Mouse (Mus musculus): ENCODE measurements around the gene Fcer2a. TPM values are rescaled to one million over a fixed set of nuclear protein-coding genes. Genes with fewer than 3 reads are reported as not detected.

The Fcer2a gene
- polyA plus RNA-seq, 1 experiment from 2014 or later, result 0.24 TPM

GRCm38 (mm10) chr8:3671980-3672491, 21.9 kb downstream of the Fcer2a start, which contains the start of gene Fcor:
Fcor (minus strand) TSS chr8:3672362.
- Histone ChIP-seq H3K4me2 (ENCODE audit: low read depth, severe bottlenecking) (peak within 1 kb of the TSS; percentile 69), H3K27ac (replicated peaks; ENCODE audit: low read depth, low read length) (no peak within 1 kb of the TSS), H3K27me3 (ENCODE audit: control insufficient read depth, insufficient read depth, low read length) (no peaks in the 10 kb centered on the region), H3K4me1 (ENCODE audit: control insufficient read depth, insufficient read depth, low read length) (no peaks in the 10 kb centered on the region), H3K4me3 (ENCODE audit: low read depth, low read length) (peak within 1 kb of the TSS; percentile 38), H3K9me3 (ENCODE audit: control insufficient read depth, low read length) (no peaks in the 10 kb centered on the region), H3K36me3 (ENCODE audit: control insufficient read depth, insufficient read depth, low read length) (no peaks in the 10 kb centered on the region), H3K9ac (ENCODE audit: low read length) (peak within 1 kb of the TSS; percentile 47)
- ATAC-seq (ENCODE audit: insufficient number of reproducible peaks, low FRiP score, low TSS enrichment, low read depth) (peak; percentile 83), DNase-seq (ENCODE audit: low spot score) (peak; percentile 91)
- WGBS, result 0% methylated on average over 23 of the region's 23 CpGs

- H3K4me3 ChIP-seq (ENCODE audit: low read depth, low read length), result no peak overlapping the region
- H3K4me1 ChIP-seq (ENCODE audit: control insufficient read depth, insufficient read depth, low read length), result no peaks in the 10 kb centered on the region
- no peaks in the 10 kb centered on the region for H3K36me3 ChIP-seq (ENCODE audit: control insufficient read depth, insufficient read depth, low read length)
- 89% methylated on average over 2 of the region's 2 CpGs for WGBS
- no peaks in the 10 kb centered on the region for H3K27me3 ChIP-seq (ENCODE audit: control insufficient read depth, insufficient read depth, low read length)
- H3K9ac ChIP-seq (ENCODE audit: low read length), result no peak overlapping the region
- no peaks in the 10 kb centered on the region for H3K9me3 ChIP-seq (ENCODE audit: control insufficient read depth, low read length)
- H3K4me2 ChIP-seq (ENCODE audit: low read depth, severe bottlenecking), result no peak overlapping the region
- DNase-seq (ENCODE audit: low spot score) (no peak), ATAC-seq (ENCODE audit: insufficient number of reproducible peaks, low FRiP score, low TSS enrichment, low read depth) (no peak)
- no peak overlapping the region for H3K27ac ChIP-seq (replicated peaks; ENCODE audit: low read depth, low read length)
Observed at GRCm38 (mm10) chr8:3670388-3670787, 23.6 kb downstream of the Fcer2a start.

- H3K9ac ChIP-seq (ENCODE audit: low read length), result no peak within 1 kb of the TSS
- no peaks in the 10 kb centered on the region for H3K36me3 ChIP-seq (ENCODE audit: control insufficient read depth, insufficient read depth, low read length)
- ATAC-seq (ENCODE audit: insufficient number of reproducible peaks, low FRiP score, low TSS enrichment, low read depth), result no peak
- 77% methylated on average over 6 of the region's 6 CpGs for WGBS
- no peak within 1 kb of the TSS for H3K4me2 ChIP-seq (ENCODE audit: low read depth, severe bottlenecking)
- no peaks in the 10 kb centered on the region for H3K27me3 ChIP-seq (ENCODE audit: control insufficient read depth, insufficient read depth, low read length)
- H3K27ac ChIP-seq (replicated peaks; ENCODE audit: low read depth, low read length), result no peak within 1 kb of the TSS
- no peak within 1 kb of the TSS for H3K4me3 ChIP-seq (ENCODE audit: low read depth, low read length)
- no peaks in the 10 kb centered on the region for H3K9me3 ChIP-seq (ENCODE audit: control insufficient read depth, low read length)
- no peaks in the 10 kb centered on the region for H3K4me1 ChIP-seq (ENCODE audit: control insufficient read depth, insufficient read depth, low read length)
- no peak for DNase-seq (ENCODE audit: low spot score)
Observed at GRCm38 (mm10) chr8:3665507-3665906, 28.5 kb downstream of the Fcer2a start, which contains the start of gene Mcemp1. Mcemp1 (plus strand) TSS chr8:3665754.

- Histone ChIP-seq H3K4me1 (ENCODE audit: control insufficient read depth, insufficient read depth, low read length) (no peaks in the 10 kb centered on the region), H3K9ac (ENCODE audit: low read length) (no peak overlapping the region), H3K4me3 (ENCODE audit: low read depth, low read length) (no peak overlapping the region), H3K27ac (replicated peaks; ENCODE audit: low read depth, low read length) (no peak overlapping the region), H3K27me3 (ENCODE audit: control insufficient read depth, insufficient read depth, low read length) (no peaks in the 10 kb centered on the region), H3K4me2 (ENCODE audit: low read depth, severe bottlenecking) (no peak overlapping the region), H3K9me3 (ENCODE audit: control insufficient read depth, low read length) (no peaks in the 10 kb centered on the region), H3K36me3 (ENCODE audit: control insufficient read depth, insufficient read depth, low read length) (no peaks in the 10 kb centered on the region)
- DNase-seq (ENCODE audit: low spot score), result no peak
- no peak for ATAC-seq (ENCODE audit: insufficient number of reproducible peaks, low FRiP score, low TSS enrichment, low read depth)
- 74% methylated on average over 5 of the region's 5 CpGs for WGBS
Observed at GRCm38 (mm10) chr8:3664405-3664804, 29.6 kb downstream of the Fcer2a start.

GRCm38 (mm10) chr8:3660889-3661288, 33.1 kb downstream of the Fcer2a start:
- ATAC-seq (ENCODE audit: insufficient number of reproducible peaks, low FRiP score, low TSS enrichment, low read depth), result no peak
- Histone ChIP-seq H3K4me3 (ENCODE audit: low read depth, low read length) (no peak overlapping the region), H3K9ac (ENCODE audit: low read length) (no peak overlapping the region), H3K27ac (replicated peaks; ENCODE audit: low read depth, low read length) (no peak overlapping the region), H3K4me1 (ENCODE audit: control insufficient read depth, insufficient read depth, low read length) (peaks cover 4% of the 10 kb centered on the region), H3K36me3 (ENCODE audit: control insufficient read depth, insufficient read depth, low read length) (no peaks in the 10 kb centered on the region), H3K4me2 (ENCODE audit: low read depth, severe bottlenecking) (no peak overlapping the region), H3K27me3 (ENCODE audit: control insufficient read depth, insufficient read depth, low read length) (no peaks in the 10 kb centered on the region), H3K9me3 (ENCODE audit: control insufficient read depth, low read length) (no peaks in the 10 kb centered on the region)
- WGBS, result 85% methylated on average over 8 of the region's 8 CpGs
- no peak for DNase-seq (ENCODE audit: low spot score)

GRCm38 (mm10) chr8:3656725-3657381, 37.1 kb downstream of the Fcer2a start:
- WGBS, result 31% methylated on average over 7 of the region's 7 CpGs
- Histone ChIP-seq H3K36me3 (ENCODE audit: control insufficient read depth, insufficient read depth, low read length) (no peaks in the 10 kb centered on the region), H3K9ac (ENCODE audit: low read length) (no peak overlapping the region; the same call in 1 of the 2 replicates), H3K4me2 (ENCODE audit: low read depth, severe bottlenecking) (no peak overlapping the region), H3K27ac (replicated peaks; ENCODE audit: low read depth, low read length) (no peak overlapping the region), H3K9me3 (ENCODE audit: control insufficient read depth, low read length) (no peaks in the 10 kb centered on the region), H3K4me3 (ENCODE audit: low read depth, low read length) (no peak overlapping the region), H3K27me3 (ENCODE audit: control insufficient read depth, insufficient read depth, low read length) (no peaks in the 10 kb centered on the region), H3K4me1 (ENCODE audit: control insufficient read depth, insufficient read depth, low read length) (peaks cover 4% of the 10 kb centered on the region)
- peak; percentile 55 for DNase-seq (ENCODE audit: low spot score)
- ATAC-seq (ENCODE audit: insufficient number of reproducible peaks, low FRiP score, low TSS enrichment, low read depth), result peak; percentile 68

- H3K4me3 ChIP-seq (ENCODE audit: low read depth, low read length), result no peak within 1 kb of the TSS
- H3K27ac ChIP-seq (replicated peaks; ENCODE audit: low read depth, low read length), result no peak within 1 kb of the TSS
- no peak within 1 kb of the TSS for H3K4me2 ChIP-seq (ENCODE audit: low read depth, severe bottlenecking)
- H3K4me1 ChIP-seq (ENCODE audit: control insufficient read depth, insufficient read depth, low read length), result peaks cover 4% of the 10 kb centered on the region
- DNase-seq (ENCODE audit: low spot score), result no peak
- no peaks in the 10 kb centered on the region for H3K9me3 ChIP-seq (ENCODE audit: control insufficient read depth, low read length)
- no peaks in the 10 kb centered on the region for H3K27me3 ChIP-seq (ENCODE audit: control insufficient read depth, insufficient read depth, low read length)
- 78% methylated on average over 3 of the region's 3 CpGs for WGBS
- no peaks in the 10 kb centered on the region for H3K36me3 ChIP-seq (ENCODE audit: control insufficient read depth, insufficient read depth, low read length)
- H3K9ac ChIP-seq (ENCODE audit: low read length), result no peak within 1 kb of the TSS
- no peak for ATAC-seq (ENCODE audit: insufficient number of reproducible peaks, low FRiP score, low TSS enrichment, low read depth)
Observed at GRCm38 (mm10) chr8:3655526-3655925, 38.4 kb downstream of the Fcer2a start, which contains the start of gene Retn. Retn (plus strand) TSS chr8:3655770.

- WGBS, result 70% methylated on average over 11 of the region's 11 CpGs
- Histone ChIP-seq H3K36me3 (ENCODE audit: control insufficient read depth, insufficient read depth, low read length) (no peaks in the 10 kb centered on the region), H3K27ac (replicated peaks; ENCODE audit: low read depth, low read length) (no peak overlapping the region), H3K9me3 (ENCODE audit: control insufficient read depth, low read length) (no peaks in the 10 kb centered on the region), H3K4me2 (ENCODE audit: low read depth, severe bottlenecking) (no peak overlapping the region), H3K9ac (ENCODE audit: low read length) (no peak overlapping the region), H3K4me1 (ENCODE audit: control insufficient read depth, insufficient read depth, low read length) (peaks cover 4% of the 10 kb centered on the region), H3K4me3 (ENCODE audit: low read depth, low read length) (no peak overlapping the region), H3K27me3 (ENCODE audit: control insufficient read depth, insufficient read depth, low read length) (no peaks in the 10 kb centered on the region)
- ATAC-seq (ENCODE audit: insufficient number of reproducible peaks, low FRiP score, low TSS enrichment, low read depth) (0 out of 2 replicates have a peak, but pooled peaks have one; percentile 11), DNase-seq (ENCODE audit: low spot score) (no peak)
Observed at GRCm38 (mm10) chr8:3654726-3655508, 39.1 kb downstream of the Fcer2a start.
